Mouse (Mus musculus): ENCODE data around the gene Ap1g2. TPM values are rescaled to one million over a fixed set of nuclear protein-coding genes. Genes with fewer than 3 reads are reported as not detected.
A peak's percentile ranks its signal among the peaks of the same experiment; 100 is the strongest.

Gene Ap1g2
- polyA plus RNA-seq, 1 experiment from 2014 or later, result 7.9 TPM

GRCm38 (mm10) chr14:55111720-55112119, 5.3 kb upstream of the Ap1g2 start:
- Histone ChIP-seq H3K27me3 (replicated peaks) (peaks cover 97% of the 10 kb centered on the region), H3K9me3 (no peaks in the 10 kb centered on the region), H3K4me2 (no peak overlapping the region), H3K27ac (replicated peaks) (no peak overlapping the region), H3K36me3 (no peaks in the 10 kb centered on the region), H3K4me1 (peaks cover 43% of the 10 kb centered on the region), H3K9ac (no peak overlapping the region), H3K4me3 (no peak overlapping the region)
- WGBS, result 72% methylated on average over 2 of the region's 2 CpGs
- no peak for ATAC-seq (ENCODE audit: extremely low read depth, insufficient number of reproducible peaks, low FRiP score, low TSS enrichment)

- ATAC-seq (ENCODE audit: extremely low read depth, insufficient number of reproducible peaks, low FRiP score, low TSS enrichment), result no peak
- Histone ChIP-seq H3K9ac (no peak overlapping the region), H3K4me3 (no peak overlapping the region), H3K27ac (replicated peaks) (no peak overlapping the region), H3K4me2 (no peak overlapping the region), H3K9me3 (no peaks in the 10 kb centered on the region), H3K36me3 (no peaks in the 10 kb centered on the region), H3K4me1 (peaks cover 38% of the 10 kb centered on the region), H3K27me3 (replicated peaks) (peaks cover 81% of the 10 kb centered on the region)
- WGBS, result 19% methylated on average over 9 of the region's 9 CpGs
Measured at GRCm38 (mm10) chr14:55110076-55110475, 3.7 kb upstream of the Ap1g2 start.

GRCm38 (mm10) chr14:55109048-55109873, 2.9 kb upstream of the Ap1g2 start:
- Histone ChIP-seq H3K4me3 (peak overlapping the region; percentile 4; the same call in 1 of the 2 replicates), H3K4me1 (peaks cover 35% of the 10 kb centered on the region), H3K27me3 (replicated peaks) (peaks cover 77% of the 10 kb centered on the region), H3K9me3 (no peaks in the 10 kb centered on the region), H3K27ac (replicated peaks) (no peak overlapping the region), H3K36me3 (no peaks in the 10 kb centered on the region), H3K9ac (peak overlapping the region; percentile 37; the same call in 1 of the 2 replicates), H3K4me2 (peak overlapping the region; percentile 16)
- 13% methylated on average over 21 of the region's 21 CpGs for WGBS
- ATAC-seq (ENCODE audit: extremely low read depth, insufficient number of reproducible peaks, low FRiP score, low TSS enrichment), result no peak

- H3K4me2 ChIP-seq, result no peak overlapping the region
- ATAC-seq (ENCODE audit: extremely low read depth, insufficient number of reproducible peaks, low FRiP score, low TSS enrichment), result no peak
- no peaks in the 10 kb centered on the region for H3K36me3 ChIP-seq
- H3K4me1 ChIP-seq, result peaks cover 29% of the 10 kb centered on the region
- peaks cover 69% of the 10 kb centered on the region for H3K27me3 ChIP-seq (replicated peaks)
- no peaks in the 10 kb centered on the region for H3K9me3 ChIP-seq
- WGBS, result 31% methylated on average over 9 of the region's 9 CpGs
- H3K9ac ChIP-seq, result no peak overlapping the region
- no peak overlapping the region for H3K4me3 ChIP-seq
- H3K27ac ChIP-seq (replicated peaks), result no peak overlapping the region
Measured at GRCm38 (mm10) chr14:55108202-55108870, 1.9 kb upstream of the Ap1g2 start.

GRCm38 (mm10) chr14:55106990-55107389, 597 bp upstream of the Ap1g2 start:
- no peak for ATAC-seq (ENCODE audit: extremely low read depth, insufficient number of reproducible peaks, low FRiP score, low TSS enrichment)
- Histone ChIP-seq H3K9me3 (no peaks in the 10 kb centered on the region), H3K27me3 (replicated peaks) (peaks cover 64% of the 10 kb centered on the region), H3K4me1 (peaks cover 27% of the 10 kb centered on the region), H3K36me3 (0 out of 2 replicates have a peak, but pooled peaks cover 4% of the 10 kb centered on the region), H3K27ac (replicated peaks) (no peak overlapping the region), H3K4me3 (no peak overlapping the region), H3K9ac (no peak overlapping the region; the same call in 1 of the 2 replicates), H3K4me2 (no peak overlapping the region; the same call in 1 of the 2 replicates)
- 68% methylated on average over 8 of the region's 8 CpGs for WGBS

- peak overlapping the region; percentile 64 for H3K4me3 ChIP-seq
- WGBS, result 5% methylated on average over 7 of the region's 7 CpGs
- no peak overlapping the region for H3K27ac ChIP-seq (replicated peaks)
- peaks cover 48% of the 10 kb centered on the region for H3K27me3 ChIP-seq (replicated peaks)
- no peak for ATAC-seq (ENCODE audit: extremely low read depth, insufficient number of reproducible peaks, low FRiP score, low TSS enrichment)
- peak overlapping the region; percentile 97 for H3K4me2 ChIP-seq
- H3K4me1 ChIP-seq, result peaks cover 26% of the 10 kb centered on the region
- H3K36me3 ChIP-seq, result 0 out of 2 replicates have a peak, but pooled peaks cover 4% of the 10 kb centered on the region
- no peaks in the 10 kb centered on the region for H3K9me3 ChIP-seq
- H3K9ac ChIP-seq, result peak overlapping the region; percentile 83
Measured at GRCm38 (mm10) chr14:55105386-55105785, 1.0 kb downstream of the Ap1g2 start.

- H3K4me2 ChIP-seq, result no peak overlapping the region
- peaks cover 38% of the 10 kb centered on the region for H3K27me3 ChIP-seq (replicated peaks)
- H3K4me3 ChIP-seq, result no peak overlapping the region
- peaks cover 24% of the 10 kb centered on the region for H3K4me1 ChIP-seq
- H3K36me3 ChIP-seq, result peaks cover 10% of the 10 kb centered on the region
- no peak for ATAC-seq (ENCODE audit: extremely low read depth, insufficient number of reproducible peaks, low FRiP score, low TSS enrichment)
- no peak overlapping the region for H3K27ac ChIP-seq (replicated peaks)
- H3K9ac ChIP-seq, result no peak overlapping the region
- H3K9me3 ChIP-seq, result no peaks in the 10 kb centered on the region
- WGBS, result 79% methylated on average over 18 of the region's 18 CpGs
Measured at GRCm38 (mm10) chr14:55104365-55104764, 2.0 kb downstream of the Ap1g2 start.

- ATAC-seq (ENCODE audit: extremely low read depth, insufficient number of reproducible peaks, low FRiP score, low TSS enrichment), result no peak
Measured at GRCm38 (mm10) chr14:55102253-55102785, 4.1 kb downstream of the Ap1g2 start.

GRCm38 (mm10) chr14:55101592-55101991, 4.8 kb downstream of the Ap1g2 start:
- peaks cover 13% of the 10 kb centered on the region; the same call in 1 of the 2 replicates for H3K27me3 ChIP-seq (replicated peaks)
- no peak for ATAC-seq (ENCODE audit: extremely low read depth, insufficient number of reproducible peaks, low FRiP score, low TSS enrichment)
- H3K9me3 ChIP-seq, result no peaks in the 10 kb centered on the region
- peaks cover 32% of the 10 kb centered on the region for H3K36me3 ChIP-seq
- H3K4me3 ChIP-seq, result no peak overlapping the region
- WGBS, result 47% methylated on average over 4 of the region's 4 CpGs
- H3K9ac ChIP-seq, result no peak overlapping the region
- no peak overlapping the region for H3K4me2 ChIP-seq
- no peak overlapping the region for H3K27ac ChIP-seq (replicated peaks)
- H3K4me1 ChIP-seq, result peaks cover 27% of the 10 kb centered on the region

More at GRCm38 (mm10) chr14:55102253-55102785, 4.1 kb downstream of the Ap1g2 start:
- Histone ChIP-seq H3K9ac (no peak overlapping the region), H3K27me3 (replicated peaks) (peaks cover 18% of the 10 kb centered on the region), H3K36me3 (peaks cover 30% of the 10 kb centered on the region), H3K9me3 (no peaks in the 10 kb centered on the region), H3K4me3 (no peak overlapping the region), H3K4me2 (no peak overlapping the region), H3K4me1 (peaks cover 20% of the 10 kb centered on the region), H3K27ac (replicated peaks) (no peak overlapping the region)
- 70% methylated on average over 15 of the region's 15 CpGs for WGBS

- H3K27me3 ChIP-seq (replicated peaks), result peaks cover 7% of the 10 kb centered on the region; the same call in 1 of the 2 replicates
- H3K36me3 ChIP-seq, result peaks cover 32% of the 10 kb centered on the region
- no peak overlapping the region for H3K4me2 ChIP-seq
- H3K4me3 ChIP-seq, result no peak overlapping the region
- WGBS, result 62% methylated on average over 4 of the region's 4 CpGs
- H3K9ac ChIP-seq, result no peak overlapping the region
- H3K4me1 ChIP-seq, result peaks cover 32% of the 10 kb centered on the region
- no peak for ATAC-seq (ENCODE audit: extremely low read depth, insufficient number of reproducible peaks, low FRiP score, low TSS enrichment)
- no peaks in the 10 kb centered on the region for H3K9me3 ChIP-seq
- H3K27ac ChIP-seq (replicated peaks), result peak overlapping the region; percentile 66
Measured at GRCm38 (mm10) chr14:55098067-55098466, 8.3 kb downstream of the Ap1g2 start.

- Histone ChIP-seq H3K4me1 (peaks cover 32% of the 10 kb centered on the region), H3K4me2 (no peak overlapping the region), H3K27ac (replicated peaks) (peak overlapping the region; percentile 66), H3K27me3 (replicated peaks) (peaks cover 3% of the 10 kb centered on the region; the same call in 1 of the 2 replicates), H3K4me3 (no peak overlapping the region), H3K9ac (0 out of 2 replicates have a peak overlapping the region, but pooled peaks have one; percentile 19), H3K36me3 (peaks cover 30% of the 10 kb centered on the region), H3K9me3 (no peaks in the 10 kb centered on the region)
- no peak for ATAC-seq (ENCODE audit: extremely low read depth, insufficient number of reproducible peaks, low FRiP score, low TSS enrichment)
- 65% methylated on average over 10 of the region's 10 CpGs for WGBS
Measured at GRCm38 (mm10) chr14:55097646-55098045, 8.7 kb downstream of the Ap1g2 start.

Measured in heart, embryonic 13.5 days (tissue).